Mouse (Mus musculus) adrenal gland, postnatal 36 days (tissue): ENCODE data around the gene Map2k5. TPM values are rescaled to one million over a fixed set of nuclear protein-coding genes. Genes with fewer than 3 reads are reported as not detected.

ENCODE experiments used
- DNase-seq, 2 experiments: peaks; one replicate each; pipeline ENCODE4 v3.0.0; 2021; ENCODE audit warnings: mixed read lengths in 1 of 2
- total RNA-seq, 2 experiments: library from RNA; stranded (reverse); gene quantifications; 2 replicates each; pipeline ENCODE4 v1.2.3; 2021

Gene Map2k5
- total RNA-seq, 2 experiments from 2014 or later, result 21.2 to 38.2 TPM

DNA sequence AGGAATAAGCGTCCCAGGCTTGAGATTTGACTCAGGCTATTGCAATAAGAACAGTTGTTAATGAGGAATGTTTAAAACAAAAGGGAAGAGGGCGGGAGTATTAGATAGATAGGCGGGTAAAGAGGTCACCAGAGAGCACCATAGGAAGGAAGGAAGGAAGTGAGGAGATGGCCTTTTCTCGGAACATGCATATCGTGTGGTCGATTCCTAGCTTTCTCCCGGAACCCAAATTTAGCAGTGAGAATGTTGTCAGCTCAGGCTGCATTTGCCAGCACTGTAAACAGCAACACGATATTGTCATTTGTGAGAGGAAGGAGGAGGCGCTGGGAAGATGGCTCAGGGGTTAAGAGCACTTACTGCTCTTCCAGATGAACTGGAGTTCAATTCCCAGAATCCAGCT is 253.2 kb downstream of the Map2k5 start:
- no peak for DNase-seq

DNA sequence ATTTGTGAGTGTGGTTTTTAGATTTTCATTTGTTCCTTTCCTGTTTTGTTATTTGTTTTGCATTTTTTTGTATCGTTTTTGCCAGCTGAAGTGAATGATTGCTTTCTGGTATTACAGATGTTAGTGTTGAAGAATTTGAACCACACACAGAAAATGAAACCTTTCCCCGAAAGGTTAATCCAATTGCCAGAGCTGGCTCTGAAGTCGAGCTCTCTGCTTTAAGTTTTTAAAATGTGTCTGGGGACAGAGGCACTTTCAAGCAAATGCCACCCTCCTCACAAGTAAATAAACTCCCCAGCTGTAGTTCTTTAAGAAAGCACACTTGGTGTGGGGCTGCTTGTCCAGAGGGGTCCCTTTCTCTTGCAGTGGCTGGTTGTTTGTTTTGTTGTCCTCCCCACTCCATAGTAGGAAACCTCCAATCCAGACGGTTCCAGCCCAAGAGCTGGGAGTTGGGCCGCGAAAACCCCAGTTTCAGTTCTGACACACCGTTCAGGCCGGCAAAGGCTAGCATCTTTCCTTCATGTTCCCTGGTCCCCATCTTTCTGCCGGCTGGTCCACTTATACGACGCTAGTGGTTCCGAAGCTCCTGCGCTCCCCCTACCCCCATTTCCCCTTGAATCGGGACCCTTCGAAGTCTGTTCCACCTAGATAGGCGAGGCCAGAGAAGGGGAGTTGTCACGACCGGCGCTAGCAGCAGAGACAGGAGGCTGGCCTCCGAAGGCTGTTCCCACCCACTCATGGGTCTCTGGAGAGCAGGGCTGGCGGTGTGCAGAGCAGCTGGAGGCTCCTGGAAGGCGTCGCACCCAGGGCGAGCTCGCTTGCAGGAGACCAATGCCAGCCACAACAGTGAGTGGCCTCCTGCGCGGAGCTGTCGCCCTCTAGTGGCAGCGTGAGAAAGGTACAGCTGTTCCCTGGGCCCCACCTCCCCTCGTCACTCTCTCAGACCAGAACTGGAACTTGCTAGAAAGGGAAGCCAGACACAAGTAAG is 254.0 kb downstream of the Map2k5 start:
- DNase-seq, result peak; percentile 92 to 95

DNA sequence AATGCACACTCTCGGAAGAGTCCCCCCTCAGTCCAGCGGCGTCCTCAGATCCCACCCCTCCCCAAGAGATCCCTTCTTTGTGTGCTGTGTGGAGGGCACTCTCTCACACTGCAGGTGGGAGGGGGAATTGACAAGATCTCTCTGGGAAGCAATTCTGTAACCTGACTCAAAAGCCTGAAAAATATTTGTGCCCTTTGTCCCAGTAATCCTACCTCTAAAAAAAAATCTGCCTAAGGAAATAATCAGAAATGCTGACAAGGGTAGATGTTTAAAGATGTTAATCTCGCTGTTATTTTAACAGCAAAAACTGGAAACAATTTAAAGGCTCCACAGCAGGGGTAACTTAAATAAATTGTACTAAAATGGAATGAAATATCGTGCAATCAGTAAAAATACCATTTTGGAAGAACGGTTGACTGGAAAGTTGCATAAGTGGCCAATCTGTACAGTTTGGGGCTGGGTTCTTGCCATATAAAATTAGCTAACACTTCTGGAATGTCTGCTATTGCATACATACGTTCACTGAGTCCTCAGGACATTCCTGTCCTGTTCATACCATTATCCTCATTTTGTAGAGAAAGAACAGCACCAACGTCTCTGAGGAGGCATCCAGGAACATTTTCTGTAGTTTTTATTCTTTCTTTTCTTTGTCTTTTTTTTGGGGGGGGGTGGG is 255.4 kb downstream of the Map2k5 start:
- DNase-seq, result no peak

DNA sequence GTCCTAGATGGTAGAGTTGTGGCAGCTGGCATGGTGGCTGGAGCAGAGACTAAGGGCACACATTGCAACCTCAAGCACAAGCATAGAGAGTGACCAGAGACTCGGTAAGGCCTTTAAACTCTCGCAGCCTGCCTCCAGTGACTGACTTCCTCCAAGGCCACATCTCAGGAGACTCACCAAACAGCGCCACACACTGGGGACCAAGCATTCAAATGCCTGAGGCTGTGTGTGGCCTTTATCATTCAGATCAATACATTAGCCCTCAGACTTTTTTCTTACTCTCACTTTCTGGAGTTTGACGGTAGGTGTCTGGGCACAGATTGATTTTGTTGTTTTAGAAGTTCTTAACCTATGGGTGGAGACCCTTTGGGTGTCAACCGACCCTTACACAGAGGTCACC is 259.3 kb downstream of the Map2k5 start:
- no peak for DNase-seq

Other genes with a start within 250 kb of the Map2k5 start
- gene Skor1, start 228.9 kb downstream of the Map2k5 start, total RNA-seq, result under 1 TPM; 0.10 to 0.13 TPM
- gene 2300009A05Rik, start 21.3 kb upstream of the Map2k5 start, total RNA-seq, result 10 to 100 TPM; 39.5 to 65.7 TPM
- gene Iqch, start 224.6 kb upstream of the Map2k5 start, total RNA-seq, result not detected
- gene Aagab, start 224.8 kb upstream of the Map2k5 start, total RNA-seq, result 10 to 100 TPM; 33.4 to 34.6 TPM